Mouse (Mus musculus): Measurements from ENCODE around the gene Pigk.
"Not testable (repeated sequence)": the region's sequence is repeated elsewhere in the genome, so short reads cannot be mapped to it uniquely, and the experiment has no call there.

The Pigk gene

GRCm38 (mm10) chr3:152767485-152767884 is 53.6 kb downstream of the Pigk start:
- no peak for DNase-seq (ENCODE audit: low spot score)

GRCm38 (mm10) chr3:152770056-152770455 is 56.2 kb downstream of the Pigk start:
- no peak for DNase-seq (ENCODE audit: low spot score)

GRCm38 (mm10) chr3:152776363-152776762 is 62.5 kb downstream of the Pigk start:
- DNase-seq (ENCODE audit: low spot score), result no peak

- no peak for DNase-seq (ENCODE audit: low spot score)
Measured at GRCm38 (mm10) chr3:152776872-152777540, 63.1 kb downstream of the Pigk start.

- DNase-seq (ENCODE audit: low spot score), result no peak
Measured at GRCm38 (mm10) chr3:152779819-152780218, 65.9 kb downstream of the Pigk start.

GRCm38 (mm10) chr3:152783792-152784191 is 69.9 kb downstream of the Pigk start:
- peak; percentile 59 for DNase-seq (ENCODE audit: low spot score)

GRCm38 (mm10) chr3:152784353-152784752 is 70.5 kb downstream of the Pigk start:
- not testable (repeated sequence) for DNase-seq (ENCODE audit: low spot score)

- DNase-seq (ENCODE audit: low spot score), result not testable (repeated sequence)
Measured at GRCm38 (mm10) chr3:152788301-152788953, 74.5 kb downstream of the Pigk start.

GRCm38 (mm10) chr3:152792601-152793000 is 78.7 kb downstream of the Pigk start:
- DNase-seq (ENCODE audit: low spot score), result no peak

- no peak for DNase-seq (ENCODE audit: low spot score)
Measured at GRCm38 (mm10) chr3:152793006-152793405, 79.1 kb downstream of the Pigk start.

GRCm38 (mm10) chr3:152796216-152796615 is 82.3 kb downstream of the Pigk start:
- no peak for DNase-seq (ENCODE audit: low spot score)

GRCm38 (mm10) chr3:152797354-152797753 is 83.5 kb downstream of the Pigk start:
- DNase-seq (ENCODE audit: low spot score), result no peak

- DNase-seq (ENCODE audit: low spot score), result no peak
Measured at GRCm38 (mm10) chr3:152799738-152800431, 86.0 kb downstream of the Pigk start.

GRCm38 (mm10) chr3:152813905-152814304 is 100.0 kb downstream of the Pigk start:
- no peak for DNase-seq (ENCODE audit: low spot score)

- DNase-seq (ENCODE audit: low spot score), result no peak
Measured at GRCm38 (mm10) chr3:152815110-152815509, 101.2 kb downstream of the Pigk start.

- no peak for DNase-seq (ENCODE audit: low spot score)
Measured at GRCm38 (mm10) chr3:152820406-152820805, 106.5 kb downstream of the Pigk start.

GRCm38 (mm10) chr3:152821202-152821601 is 107.3 kb downstream of the Pigk start:
- DNase-seq (ENCODE audit: low spot score), result peak; percentile 70

- DNase-seq (ENCODE audit: low spot score), result no peak
Measured at GRCm38 (mm10) chr3:152831377-152831776, 117.5 kb downstream of the Pigk start.

GRCm38 (mm10) chr3:152831974-152832373 is 118.1 kb downstream of the Pigk start:
- DNase-seq (ENCODE audit: low spot score), result no peak

- DNase-seq (ENCODE audit: low spot score), result no peak
Measured at GRCm38 (mm10) chr3:152832436-152832835, 118.5 kb downstream of the Pigk start.

GRCm38 (mm10) chr3:152837407-152837806 is 123.5 kb downstream of the Pigk start:
- DNase-seq (ENCODE audit: low spot score), result no peak

- no peak for DNase-seq (ENCODE audit: low spot score)
Measured at GRCm38 (mm10) chr3:152837938-152838337, 124.0 kb downstream of the Pigk start.

- no peak for DNase-seq (ENCODE audit: low spot score)
Measured at GRCm38 (mm10) chr3:152841264-152841663, 127.4 kb downstream of the Pigk start.

Data from ovary, postnatal 14 days (tissue).